Mouse (Mus musculus): ENCODE measurements at regions not wholly inside any gene's neighbourhood (a gene's known extent, or its start where the extent isn't known, plus 50 kb on each side); places are given as distances from the start of the nearest gene placed in this dataset.
A peak's percentile ranks its signal among the peaks of the same experiment; 100 is the strongest.

DNA sequence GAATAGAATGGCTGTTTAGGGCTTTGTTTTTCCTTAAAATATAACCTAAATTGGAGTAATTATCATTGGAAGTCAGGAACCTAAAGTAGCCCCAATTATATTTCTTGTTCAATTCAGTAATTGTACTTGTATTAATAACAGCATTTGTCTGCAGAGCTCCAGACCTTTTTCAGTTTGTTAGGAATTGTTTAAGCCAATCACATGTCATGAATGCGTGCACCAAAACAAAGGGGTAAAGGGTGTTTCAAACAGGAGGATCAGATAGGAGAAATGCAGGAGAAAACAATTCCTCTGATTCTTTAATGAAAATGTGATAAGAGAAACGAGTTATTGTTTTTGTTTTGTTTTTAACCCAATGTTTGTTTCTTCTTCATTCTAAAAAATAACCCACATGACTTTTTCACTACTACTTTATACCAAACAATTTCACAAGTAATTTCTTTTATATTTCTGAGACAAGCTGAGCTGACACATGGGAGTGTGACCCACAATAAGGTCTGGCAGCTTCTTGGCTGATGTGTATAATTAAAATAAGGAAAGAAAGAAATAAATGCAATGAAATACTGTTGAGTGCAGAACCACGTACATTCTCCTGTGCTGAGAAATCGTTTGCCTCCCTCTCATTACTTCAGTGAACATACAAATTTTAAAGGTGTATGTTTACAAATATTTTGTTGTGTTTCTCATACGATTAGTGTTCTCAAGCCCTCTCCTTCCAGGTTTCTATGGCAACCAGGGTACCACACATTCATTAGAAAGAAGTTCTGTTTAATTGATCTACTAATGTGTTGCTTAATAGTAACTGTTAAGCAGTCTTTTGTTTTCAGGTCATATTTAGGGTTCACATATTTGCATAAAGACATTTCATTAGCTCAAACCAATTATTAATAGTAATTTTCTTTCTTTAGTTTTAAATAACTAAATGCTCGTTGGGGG, 397.7 kb downstream of the Isl1 start:
- no peaks in the 10 kb centered on the region for H3K9me3 ChIP-seq (replicated peaks; ENCODE audit: control insufficient read depth, low read length, poor library complexity, severe bottlenecking)
- no peak overlapping the region for H3K4me3 ChIP-seq (ENCODE audit: low read depth, low read length)
- peak; percentile 51 for ATAC-seq
- no peak overlapping the region for H3K4me2 ChIP-seq (ENCODE audit: low read length)
- H3K9ac ChIP-seq (ENCODE audit: low read depth, low read length) = no peak overlapping the region
- no peaks in the 10 kb centered on the region for H3K27me3 ChIP-seq (ENCODE audit: control insufficient read depth, insufficient read depth, low read depth, low read length)
- peaks cover 2% of the 10 kb centered on the region; the same call in 1 of the 2 replicates for H3K4me1 ChIP-seq (ENCODE audit: control insufficient read depth, insufficient read depth, low read length)
- 53% methylated on average over 6 of the region's 6 CpGs for WGBS
- no peak overlapping the region for H3K27ac ChIP-seq (ENCODE audit: low read length)
- no peaks in the 10 kb centered on the region for H3K36me3 ChIP-seq (ENCODE audit: control insufficient read depth, insufficient read depth, low read length)

- peaks cover 2% of the 10 kb centered on the region; the same call in 1 of the 2 replicates for H3K4me1 ChIP-seq (ENCODE audit: control insufficient read depth, insufficient read depth, low read length)
- no peaks in the 10 kb centered on the region for H3K36me3 ChIP-seq (ENCODE audit: control insufficient read depth, insufficient read depth, low read length)
- 0 out of 2 replicates have a peak overlapping the region, but pooled peaks have one; percentile 5 for H3K4me3 ChIP-seq (ENCODE audit: low read depth, low read length)
- H3K27ac ChIP-seq (ENCODE audit: low read length) = peak overlapping the region; percentile 46; the same call in 1 of the 2 replicates
- H3K27me3 ChIP-seq (ENCODE audit: control insufficient read depth, insufficient read depth, low read depth, low read length) = no peaks in the 10 kb centered on the region
- peak overlapping the region; percentile 41 for H3K4me2 ChIP-seq (ENCODE audit: low read length)
- H3K9ac ChIP-seq (ENCODE audit: low read depth, low read length) = no peak overlapping the region
- ATAC-seq = peak; percentile 87
- WGBS = 16% methylated on average over 8 of the region's 8 CpGs
- no peaks in the 10 kb centered on the region for H3K9me3 ChIP-seq (replicated peaks; ENCODE audit: control insufficient read depth, low read length, poor library complexity, severe bottlenecking)
These were observed 398.5 kb downstream of the Isl1 start for GRCm38 (mm10) chr13:115910866-115911449.

- Histone ChIP-seq H3K36me3 (ENCODE audit: control insufficient read depth, insufficient read depth, low read length) (no peaks in the 10 kb centered on the region), H3K4me1 (ENCODE audit: control insufficient read depth, insufficient read depth, low read length) (no peaks in the 10 kb centered on the region), H3K9ac (ENCODE audit: low read depth, low read length) (no peak overlapping the region), H3K4me3 (ENCODE audit: low read depth, low read length) (no peak overlapping the region), H3K9me3 (replicated peaks; ENCODE audit: control insufficient read depth, low read length, poor library complexity, severe bottlenecking) (no peaks in the 10 kb centered on the region), H3K27ac (ENCODE audit: low read length) (no peak overlapping the region), H3K27me3 (ENCODE audit: control insufficient read depth, insufficient read depth, low read depth, low read length) (no peaks in the 10 kb centered on the region), H3K4me2 (ENCODE audit: low read length) (no peak overlapping the region)
- ATAC-seq = no peak
- WGBS = 74% methylated on average over 1 of the region's 1 CpGs
These were observed 428.9 kb downstream of the Isl1 start for GRCm38 (mm10) chr13:115880616-115881015.

- H3K4me2 ChIP-seq (ENCODE audit: low read length) = no peak overlapping the region
- H3K4me1 ChIP-seq (ENCODE audit: control insufficient read depth, insufficient read depth, low read length) = no peaks in the 10 kb centered on the region
- H3K4me3 ChIP-seq (ENCODE audit: low read depth, low read length) = no peak overlapping the region
- no peak overlapping the region for H3K27ac ChIP-seq (ENCODE audit: low read length)
- H3K27me3 ChIP-seq (ENCODE audit: control insufficient read depth, insufficient read depth, low read depth, low read length) = no peaks in the 10 kb centered on the region
- WGBS = 67% methylated on average over 3 of the region's 3 CpGs
- no peak overlapping the region for H3K9ac ChIP-seq (ENCODE audit: low read depth, low read length)
- H3K36me3 ChIP-seq (ENCODE audit: control insufficient read depth, insufficient read depth, low read length) = no peaks in the 10 kb centered on the region
- ATAC-seq = no peak
- no peaks in the 10 kb centered on the region for H3K9me3 ChIP-seq (replicated peaks; ENCODE audit: control insufficient read depth, low read length, poor library complexity, severe bottlenecking)
These were observed 449.0 kb downstream of the Isl1 start for GRCm38 (mm10) chr13:115860480-115860879.

- no peaks in the 10 kb centered on the region for H3K27me3 ChIP-seq (ENCODE audit: control insufficient read depth, insufficient read depth, low read depth, low read length)
- H3K4me2 ChIP-seq (ENCODE audit: low read length) = no peak overlapping the region
- no peak overlapping the region for H3K27ac ChIP-seq (ENCODE audit: low read length)
- H3K4me3 ChIP-seq (ENCODE audit: low read depth, low read length) = no peak overlapping the region
- no peaks in the 10 kb centered on the region for H3K36me3 ChIP-seq (ENCODE audit: control insufficient read depth, insufficient read depth, low read length)
- no peak for ATAC-seq
- 83% methylated on average over 4 of the region's 4 CpGs for WGBS
- H3K9ac ChIP-seq (ENCODE audit: low read depth, low read length) = no peak overlapping the region
- peaks cover 2% of the 10 kb centered on the region; the same call in 1 of the 2 replicates for H3K4me1 ChIP-seq (ENCODE audit: control insufficient read depth, insufficient read depth, low read length)
- no peaks in the 10 kb centered on the region for H3K9me3 ChIP-seq (replicated peaks; ENCODE audit: control insufficient read depth, low read length, poor library complexity, severe bottlenecking)
These were observed 452.9 kb downstream of the Isl1 start for GRCm38 (mm10) chr13:115856632-115857031.

GRCm38 (mm10) chr13:115852689-115853356, 456.7 kb downstream of the Isl1 start:
- peaks cover 2% of the 10 kb centered on the region; the same call in 1 of the 2 replicates for H3K4me1 ChIP-seq (ENCODE audit: control insufficient read depth, insufficient read depth, low read length)
- H3K4me3 ChIP-seq (ENCODE audit: low read depth, low read length) = no peak overlapping the region
- H3K36me3 ChIP-seq (ENCODE audit: control insufficient read depth, insufficient read depth, low read length) = no peaks in the 10 kb centered on the region
- 49% methylated on average over 3 of the region's 3 CpGs for WGBS
- H3K27ac ChIP-seq (ENCODE audit: low read length) = peak overlapping the region; percentile 33
- H3K27me3 ChIP-seq (ENCODE audit: control insufficient read depth, insufficient read depth, low read depth, low read length) = no peaks in the 10 kb centered on the region
- H3K9ac ChIP-seq (ENCODE audit: low read depth, low read length) = no peak overlapping the region
- peak; percentile 78 for ATAC-seq
- no peak overlapping the region for H3K4me2 ChIP-seq (ENCODE audit: low read length)
- H3K9me3 ChIP-seq (replicated peaks; ENCODE audit: control insufficient read depth, low read length, poor library complexity, severe bottlenecking) = no peaks in the 10 kb centered on the region

GRCm38 (mm10) chr13:115843121-115843520, 466.4 kb downstream of the Isl1 start:
- 67% methylated on average over 10 of the region's 10 CpGs for WGBS
- H3K9me3 ChIP-seq (replicated peaks; ENCODE audit: control insufficient read depth, low read length, poor library complexity, severe bottlenecking) = no peaks in the 10 kb centered on the region

DNA sequence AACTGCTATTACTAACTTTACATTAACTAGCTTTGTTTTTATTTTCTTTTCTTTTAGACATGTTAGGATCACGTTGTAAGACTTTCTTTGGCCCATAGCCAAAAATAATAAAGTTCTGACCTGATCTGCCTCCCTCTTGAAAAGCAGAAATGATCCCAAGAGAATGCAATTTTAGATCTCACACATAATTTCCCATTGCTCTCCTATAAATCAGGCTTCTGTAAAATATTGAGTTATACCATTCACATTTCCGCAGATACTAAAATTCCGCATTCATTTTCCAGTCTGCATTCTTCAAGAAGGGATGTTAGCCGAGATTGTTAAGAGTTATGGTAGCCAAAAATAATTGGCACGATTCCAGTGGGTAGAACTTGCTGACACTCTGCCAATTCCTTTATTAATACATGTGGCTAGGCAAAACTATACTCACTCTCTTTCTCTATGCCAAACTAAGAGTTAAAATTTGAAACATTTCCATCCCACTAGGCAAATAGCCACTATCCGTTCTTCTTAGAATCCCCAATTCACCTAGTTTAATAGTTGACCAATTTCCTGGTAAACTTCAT, 473.2 kb downstream of the Isl1 start:
- no peak overlapping the region for H3K4me2 ChIP-seq (ENCODE audit: low read length)
- H3K36me3 ChIP-seq (ENCODE audit: control insufficient read depth, insufficient read depth, low read length) = no peaks in the 10 kb centered on the region
- WGBS = 80% methylated on average over 6 of the region's 6 CpGs
- no peak overlapping the region for H3K9ac ChIP-seq (ENCODE audit: low read depth, low read length)
- no peak overlapping the region for H3K4me3 ChIP-seq (ENCODE audit: low read depth, low read length)
- H3K4me1 ChIP-seq (ENCODE audit: control insufficient read depth, insufficient read depth, low read length) = no peaks in the 10 kb centered on the region
- H3K27ac ChIP-seq (ENCODE audit: low read length) = no peak overlapping the region
- ATAC-seq = no peak
- no peaks in the 10 kb centered on the region for H3K9me3 ChIP-seq (replicated peaks; ENCODE audit: control insufficient read depth, low read length, poor library complexity, severe bottlenecking)
- no peaks in the 10 kb centered on the region for H3K27me3 ChIP-seq (ENCODE audit: control insufficient read depth, insufficient read depth, low read depth, low read length)

More at GRCm38 (mm10) chr13:115843121-115843520, 466.4 kb downstream of the Isl1 start:
- Histone ChIP-seq H3K4me3 (ENCODE audit: low read depth, low read length) (no peak overlapping the region), H3K36me3 (ENCODE audit: control insufficient read depth, insufficient read depth, low read length) (no peaks in the 10 kb centered on the region), H3K27ac (ENCODE audit: low read length) (no peak overlapping the region), H3K4me1 (ENCODE audit: control insufficient read depth, insufficient read depth, low read length) (no peaks in the 10 kb centered on the region), H3K9ac (ENCODE audit: low read depth, low read length) (no peak overlapping the region), H3K4me2 (ENCODE audit: low read length) (no peak overlapping the region), H3K27me3 (ENCODE audit: control insufficient read depth, insufficient read depth, low read depth, low read length) (no peaks in the 10 kb centered on the region)
- ATAC-seq = no peak

Measured in midbrain, embryonic 16.5 days (tissue).